Comparison of ENCODE assay signal across 9 mouse cellular contexts in genomic region chr9:106372431-106373412, GRCm38 (mm10). TPM values are rescaled to one million over a fixed set of nuclear protein-coding genes. Genes with fewer than 3 reads are reported as not detected.
DNase-seq lines count a peak whose midpoint lies in the region; ATAC-seq and TF ChIP-seq lines count a peak whose summit lies in the region.
"Had no signal": no experiment of that assay in that cellular context is flagged by ENCODE, and none has a peak within 500 bp of the region (broad histone marks: within the 10 kb centered on the region; RNA-seq: fewer than 3 reads in every experiment).

No protein-coding gene starts in this region.

- no peaks in the 10 kb centered on the region for H3K27me3 ChIP-seq in neural tube, embryonic 11.5 days (ENCODE audit: control insufficient read depth, insufficient read depth, low read length)
- H3K27me3 ChIP-seq in liver, embryonic 16.5 days (ENCODE audit: control insufficient read depth, insufficient read depth, low read depth, low read length), result peaks cover 8% of the 10 kb centered on the region

- no peak for ATAC-seq in neural tube, embryonic 11.5 days (ENCODE audit: insufficient read depth, low FRiP score, low TSS enrichment)
- no peak for ATAC-seq in liver, embryonic 16.5 days (ENCODE audit: low read depth)

- H3K36me3 ChIP-seq in neural tube, embryonic 11.5 days (ENCODE audit: control insufficient read depth, insufficient read depth, low read length), result peaks cover 12% of the 10 kb centered on the region
- H3K36me3 ChIP-seq in liver, embryonic 16.5 days (ENCODE audit: control insufficient read depth, insufficient read depth), result peaks cover 7% of the 10 kb centered on the region; the same call in 1 of the 2 replicates

- no peaks in the 10 kb centered on the region for H3K9me3 ChIP-seq in neural tube, embryonic 11.5 days (ENCODE audit: control insufficient read depth, low read length)
- no peaks in the 10 kb centered on the region for H3K9me3 ChIP-seq in liver, embryonic 16.5 days (replicated peaks; ENCODE audit: control insufficient read depth, low read length)

- TF ChIP-seq CTCF in gastrocnemius, adult 2 months (IDR thresholded peaks at IDR 0.05), result no peak

- H3K4me3 ChIP-seq in gastrocnemius, adult 2 months, result peak overlapping the region; percentile 96
- H3K4me3 ChIP-seq in neural tube, embryonic 11.5 days (ENCODE audit: low read depth, low read length), result no peak overlapping the region
- no peak overlapping the region for H3K4me3 ChIP-seq in liver, embryonic 16.5 days (ENCODE audit: low read depth, low read length)

- peaks cover 27% of the 10 kb centered on the region for H3K4me1 ChIP-seq in neural tube, embryonic 11.5 days (ENCODE audit: control insufficient read depth, insufficient read depth, low read length)
- H3K4me1 ChIP-seq in liver, embryonic 16.5 days (ENCODE audit: control insufficient read depth, low read depth, low read length), result peaks cover 31% of the 10 kb centered on the region

- no peak overlapping the region for H3K9ac ChIP-seq in neural tube, embryonic 11.5 days (ENCODE audit: low read length)
- no peak overlapping the region for H3K9ac ChIP-seq in liver, embryonic 16.5 days (ENCODE audit: low read depth, low read length)

- no peak for DNase-seq in gastrocnemius, adult 2 months
- no peak for DNase-seq in gastrocnemius, postnatal 10 days
- no peak for DNase-seq in neural tube, embryonic 11.5 days (ENCODE audit: low spot score)
- no peak for DNase-seq in neural tube, embryonic 10.5 days (ENCODE audit: extremely low spot score, low spot score)
- DNase-seq in thymus, postnatal 36 days, result peak; percentile 27 to 46
- DNase-seq in gastrocnemius, postnatal 4 days (ENCODE audit: low spot score in 2 of 2), result no peak
- DNase-seq in adrenal gland, postnatal 36 days, result no peak
- DNase-seq: left cerebral cortex, postnatal 4 days had no signal

- WGBS in neural tube, embryonic 11.5 days, result 93% methylated on average over 11 of the region's 11 CpGs
- 73% methylated on average over 11 of the region's 11 CpGs for whole genome bisulfite sequencing in liver, embryonic 16.5 days (ENCODE audit: insufficient replicate concordance)

- intact Hi-C loops in gastrocnemius, adult 2 months (cut with DNase I), result no loop called here

- H3K4me2 ChIP-seq in neural tube, embryonic 11.5 days (ENCODE audit: low read depth), result peak overlapping the region; percentile 17; the same call in 1 of the 2 replicates
- 0 out of 2 replicates have a peak overlapping the region, but pooled peaks have one; percentile 21 for H3K4me2 ChIP-seq in liver, embryonic 16.5 days (ENCODE audit: low read depth, low read length)

- H3K27ac ChIP-seq in gastrocnemius, adult 2 months, result peak overlapping the region; percentile 98
- H3K27ac ChIP-seq in neural tube, embryonic 11.5 days (ENCODE audit: low read depth, low read length), result no peak overlapping the region
- H3K27ac ChIP-seq in liver, embryonic 16.5 days (ENCODE audit: low read length), result no peak overlapping the region

RNA-seq across cellular contexts. Expression of gene Dusp7, which starts 4.3 kb away (rescaled TPM):
- 10 to 100 TPM; 26.6 to 34.6 TPM for total RNA-seq in gastrocnemius, adult 2 months (2021)
- 10 to 100 TPM; 16.0 to 19.9 TPM for total RNA-seq in gastrocnemius, postnatal 10 days (2021)
- 28.1 and 28.7 TPM in 2 replicates for polyA plus RNA-seq in neural tube, embryonic 11.5 days (2014; fragmentation: Nextera tagmentation; extraction: Ambion mirVana)
- 2.1 and 2.7 TPM in 2 replicates for polyA plus RNA-seq in liver, embryonic 16.5 days (2015; fragmentation: Nextera tagmentation; extraction: Ambion mirVana)
- 10 to 100 TPM; 23.9 to 25.5 TPM for total RNA-seq in gastrocnemius, postnatal 4 days (2021)
- total RNA-seq in adrenal gland, postnatal 36 days (2021), result 10 to 100 TPM; 16.4 to 24.1 TPM

RNA-seq across cellular contexts. Expression of gene Rpl29, which starts 56.5 kb away (rescaled TPM):
- 100 to 1,000 TPM; 253 to 301 TPM for total RNA-seq in gastrocnemius, adult 2 months (2021)
- total RNA-seq in gastrocnemius, postnatal 10 days (2021), result 100 to 1,000 TPM; 456 to 462 TPM
- polyA plus RNA-seq in neural tube, embryonic 11.5 days (2014; fragmentation: Nextera tagmentation; extraction: Ambion mirVana), result 844 and 856 TPM in 2 replicates
- polyA plus RNA-seq in liver, embryonic 16.5 days (2015; fragmentation: Nextera tagmentation; extraction: Ambion mirVana), result 452 and 501 TPM in 2 replicates
- total RNA-seq in gastrocnemius, postnatal 4 days (2021), result 100 to 1,000 TPM; 526 to 599 TPM
- total RNA-seq in adrenal gland, postnatal 36 days (2021), result 100 to 1,000 TPM; 403 to 411 TPM

Comparison
In these comparisons a context has a peak if more than half of its experiments do, and no peak if none do; other contexts are left out.
1. DNase-seq: peak in thymus, postnatal 36 days (2 of 2); none in gastrocnemius, adult 2 months (single experiment), gastrocnemius, postnatal 10 days (single experiment), neural tube, embryonic 11.5 days (single experiment), neural tube, embryonic 10.5 days (single experiment), gastrocnemius, postnatal 4 days (0 of 2) and adrenal gland, postnatal 36 days (0 of 2).